Mouse (Mus musculus): ENCODE data around the gene Ptgr1. TPM values are rescaled to one million over a fixed set of nuclear protein-coding genes. Genes with fewer than 3 reads are reported as not detected.

Gene Ptgr1
- total and polyA plus RNA-seq, 2 experiments = 1.4 to 4.1 TPM

DNA sequence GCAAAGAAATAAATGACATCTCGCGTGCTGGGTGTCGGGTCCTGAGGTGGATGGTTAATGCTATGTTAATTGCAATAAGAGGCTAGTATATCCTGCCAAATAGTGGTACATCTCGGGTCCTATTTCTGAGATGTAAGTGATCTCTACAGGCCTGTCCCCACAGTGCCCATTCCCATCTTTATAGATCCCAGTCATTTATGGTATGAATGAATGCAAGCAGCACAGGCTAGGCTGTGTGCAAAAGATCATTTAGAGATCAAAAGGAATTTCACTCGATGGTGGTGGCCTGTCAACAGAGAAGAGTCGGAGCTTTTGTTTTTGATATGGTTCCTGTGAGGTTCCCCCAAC, 42.7 kb downstream of the Ptgr1 start:
- WGBS = 26% methylated on average over 6 of the region's 6 CpGs
- H3K4me1 ChIP-seq (ENCODE audit: control insufficient read depth, insufficient read depth, low read length) = 0 out of 2 replicates have a peak, but pooled peaks cover 3% of the 10 kb centered on the region
- TF ChIP-seq CTCF (IDR thresholded peaks at IDR 0.05; ENCODE audit: low read depth, low read length) (no peak), POLR2A (IDR thresholded peaks at IDR 0.05; ENCODE audit: extremely low read depth, insufficient read depth, low read length) (no peak)
- H3K9ac ChIP-seq (ENCODE audit: low read depth, low read length) = no peak overlapping the region
- no peak overlapping the region for H3K27ac ChIP-seq (replicated peaks; ENCODE audit: insufficient read depth, low read depth, low read length)
- no peaks in the 10 kb centered on the region for H3K79me2 ChIP-seq (ENCODE audit: control insufficient read depth, insufficient read depth, low read length)
- no peak for DNase-seq (ENCODE audit: extremely low read depth, low read depth, low spot score)
- peaks cover 8% of the 10 kb centered on the region; the same call in 1 of the 2 replicates for H3K27me3 ChIP-seq (ENCODE audit: control insufficient read depth, insufficient read depth, low read length)
- H3K36me3 ChIP-seq (ENCODE audit: control insufficient read depth, insufficient read depth, low read length) = no peaks in the 10 kb centered on the region
- no peak overlapping the region for H3K4me3 ChIP-seq (ENCODE audit: insufficient read depth, low read depth, low read length)

DNA sequence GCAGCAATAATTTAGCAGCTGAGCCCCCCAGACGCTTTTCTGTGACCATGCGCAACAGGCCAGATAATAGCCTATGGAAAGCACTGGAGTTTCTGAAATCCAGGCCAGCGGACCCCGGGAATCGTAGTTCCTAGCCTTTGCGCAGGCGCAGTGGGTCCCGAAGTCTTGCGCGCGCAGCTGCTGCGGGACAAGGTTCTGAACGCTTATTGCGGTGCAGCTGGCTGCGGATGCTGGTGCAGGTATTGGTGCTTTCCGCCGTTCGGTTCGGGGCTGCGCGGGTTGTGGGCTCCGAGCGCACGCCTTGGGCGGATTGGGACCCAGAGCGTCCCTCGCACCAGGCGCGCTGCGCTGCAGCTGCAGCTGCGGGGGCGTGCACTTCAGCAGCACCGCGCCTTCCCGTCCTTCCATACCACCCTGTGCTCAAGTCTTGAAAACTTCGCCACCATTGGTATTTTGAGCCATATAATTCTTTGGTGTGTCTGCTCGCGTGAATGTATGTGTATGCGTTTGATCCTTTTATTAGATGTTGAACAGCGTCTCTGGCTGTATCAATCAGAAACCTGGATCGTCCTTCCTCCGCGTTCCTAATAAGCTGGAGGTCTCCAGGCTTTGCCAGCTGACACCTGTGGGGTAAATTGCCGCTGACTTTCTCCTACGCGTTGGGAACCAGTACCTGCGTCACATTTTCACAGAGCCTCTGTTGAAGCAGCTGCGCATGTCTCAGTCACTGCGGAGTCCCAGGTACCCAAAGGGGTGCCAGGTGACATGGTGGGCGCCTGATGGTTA, 43.3 kb downstream of the Ptgr1 start, which contains the start of gene Zkscan16:
Zkscan16 (plus strand) TSS at position 209 of the 786 bp plus-strand sequence.
- WGBS = 3% methylated on average over 50 of the region's 50 CpGs
- H3K4me1 ChIP-seq (ENCODE audit: control insufficient read depth, insufficient read depth, low read length) = 0 out of 2 replicates have a peak, but pooled peaks cover 3% of the 10 kb centered on the region

DNA sequence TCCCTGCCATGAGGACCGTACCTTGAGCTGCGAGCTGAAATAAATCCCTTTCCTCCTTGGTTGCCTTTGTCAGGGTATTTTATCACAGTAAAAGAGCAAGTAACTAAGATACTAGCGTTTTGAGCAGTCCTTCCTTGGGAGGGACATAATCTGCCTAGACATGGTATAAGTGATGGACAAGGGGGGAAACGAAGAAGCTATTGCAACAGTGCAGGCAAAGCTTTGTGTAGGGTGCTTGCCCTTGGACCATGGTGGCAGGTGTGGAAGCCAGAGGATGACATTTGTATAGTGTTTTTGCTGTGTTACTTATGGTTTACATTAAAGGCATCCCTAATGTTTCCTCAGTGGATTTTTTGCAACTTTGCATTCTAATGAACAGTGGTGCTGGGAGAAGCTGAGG, 44.0 kb downstream of the Ptgr1 start:
- no peaks in the 10 kb centered on the region for H3K36me3 ChIP-seq (ENCODE audit: control insufficient read depth, insufficient read depth, low read length)
- 87% methylated on average over 4 of the region's 4 CpGs for WGBS
- no peak for DNase-seq (ENCODE audit: extremely low read depth, low read depth, low spot score)
- no peak overlapping the region for H3K9ac ChIP-seq (ENCODE audit: low read depth, low read length)
- H3K27me3 ChIP-seq (ENCODE audit: control insufficient read depth, insufficient read depth, low read length) = peaks cover 8% of the 10 kb centered on the region; the same call in 1 of the 2 replicates
- no peak overlapping the region for H3K27ac ChIP-seq (replicated peaks; ENCODE audit: insufficient read depth, low read depth, low read length)
- TF ChIP-seq POLR2A (IDR thresholded peaks at IDR 0.05; ENCODE audit: extremely low read depth, insufficient read depth, low read length) = no peak
- H3K79me2 ChIP-seq (ENCODE audit: control insufficient read depth, insufficient read depth, low read length) = no peaks in the 10 kb centered on the region
- H3K4me3 ChIP-seq (ENCODE audit: insufficient read depth, low read depth, low read length) = no peak overlapping the region
- 0 out of 2 replicates have a peak, but pooled peaks cover 3% of the 10 kb centered on the region for H3K4me1 ChIP-seq (ENCODE audit: control insufficient read depth, insufficient read depth, low read length)

More for the DNA sequence above, 43.3 kb downstream of the Ptgr1 start, which contains the start of gene Zkscan16:
- Histone ChIP-seq H3K79me2 (ENCODE audit: control insufficient read depth, insufficient read depth, low read length) (no peaks in the 10 kb centered on the region), H3K4me3 (ENCODE audit: insufficient read depth, low read depth, low read length) (peak within 1 kb of the TSS; percentile 58), H3K27me3 (ENCODE audit: control insufficient read depth, insufficient read depth, low read length) (peaks cover 8% of the 10 kb centered on the region; the same call in 1 of the 2 replicates), H3K9ac (ENCODE audit: low read depth, low read length) (peak within 1 kb of the TSS; percentile 5; the same call in 1 of the 2 replicates), H3K27ac (replicated peaks; ENCODE audit: insufficient read depth, low read depth, low read length) (no peak within 1 kb of the TSS), H3K36me3 (ENCODE audit: control insufficient read depth, insufficient read depth, low read length) (no peaks in the 10 kb centered on the region)
- DNase-seq (ENCODE audit: extremely low read depth, low read depth, low spot score) = peak; percentile 17
- no peak for TF ChIP-seq POLR2A (IDR thresholded peaks at IDR 0.05; ENCODE audit: extremely low read depth, insufficient read depth, low read length)

DNA sequence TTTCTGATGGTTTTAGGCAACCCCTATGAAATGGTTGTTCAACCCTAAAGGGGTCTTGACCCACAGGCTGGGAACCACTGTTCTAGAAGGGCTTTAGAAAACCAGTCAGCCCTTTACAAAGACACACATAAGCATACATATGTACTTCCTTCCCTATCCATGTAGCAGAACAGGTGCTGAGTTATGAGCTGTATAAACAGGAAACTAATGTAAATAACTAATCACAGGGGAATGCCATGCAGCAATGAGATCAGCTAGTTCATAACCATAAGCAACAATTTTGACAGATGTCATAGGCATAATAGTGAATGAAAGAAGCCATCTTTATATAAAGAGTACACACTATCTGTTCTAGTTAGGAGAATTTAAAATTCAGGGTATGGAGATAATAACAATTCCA, 45.3 kb downstream of the Ptgr1 start:
- Histone ChIP-seq H3K4me3 (ENCODE audit: insufficient read depth, low read depth, low read length) (no peak overlapping the region), H3K27me3 (ENCODE audit: control insufficient read depth, insufficient read depth, low read length) (peaks cover 8% of the 10 kb centered on the region; the same call in 1 of the 2 replicates), H3K36me3 (ENCODE audit: control insufficient read depth, insufficient read depth, low read length) (no peaks in the 10 kb centered on the region), H3K79me2 (ENCODE audit: control insufficient read depth, insufficient read depth, low read length) (no peaks in the 10 kb centered on the region), H3K4me1 (ENCODE audit: control insufficient read depth, insufficient read depth, low read length) (0 out of 2 replicates have a peak, but pooled peaks cover 3% of the 10 kb centered on the region), H3K27ac (replicated peaks; ENCODE audit: insufficient read depth, low read depth, low read length) (no peak overlapping the region), H3K9ac (ENCODE audit: low read depth, low read length) (no peak overlapping the region)
- no peak for DNase-seq (ENCODE audit: extremely low read depth, low read depth, low spot score)
- no peak for TF ChIP-seq CTCF (IDR thresholded peaks at IDR 0.05; ENCODE audit: low read depth, low read length)
- no peak for TF ChIP-seq POLR2A (IDR thresholded peaks at IDR 0.05; ENCODE audit: extremely low read depth, insufficient read depth, low read length)

DNA sequence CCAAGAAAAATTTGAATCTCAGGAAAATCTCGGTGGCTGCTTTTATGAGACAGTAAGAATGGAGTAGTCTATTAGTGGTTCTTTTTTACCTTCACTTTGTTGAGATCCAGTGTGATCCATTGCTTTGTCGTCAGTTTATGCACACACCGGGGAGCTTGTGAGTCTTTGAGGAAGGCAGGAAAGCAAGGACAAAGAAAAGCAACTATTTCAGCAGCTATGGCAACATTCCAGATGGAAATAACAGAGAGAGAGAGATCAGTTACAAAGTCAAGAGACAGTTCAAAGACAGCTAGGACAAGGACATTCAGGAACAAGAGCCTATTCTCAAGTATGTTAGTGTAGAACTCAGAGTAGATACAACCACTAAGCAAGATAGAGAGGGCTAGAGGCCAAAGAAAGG, 51.1 kb downstream of the Ptgr1 start:
- Histone ChIP-seq H3K27ac (replicated peaks; ENCODE audit: insufficient read depth, low read depth, low read length) (no peak overlapping the region), H3K9ac (ENCODE audit: low read depth, low read length) (no peak overlapping the region), H3K4me3 (ENCODE audit: insufficient read depth, low read depth, low read length) (no peak overlapping the region), H3K4me1 (ENCODE audit: control insufficient read depth, insufficient read depth, low read length) (peaks cover 4% of the 10 kb centered on the region), H3K79me2 (ENCODE audit: control insufficient read depth, insufficient read depth, low read length) (no peaks in the 10 kb centered on the region), H3K36me3 (ENCODE audit: control insufficient read depth, insufficient read depth, low read length) (no peaks in the 10 kb centered on the region), H3K27me3 (ENCODE audit: control insufficient read depth, insufficient read depth, low read length) (no peaks in the 10 kb centered on the region)
- TF ChIP-seq CTCF (IDR thresholded peaks at IDR 0.05; ENCODE audit: low read depth, low read length) = no peak
- TF ChIP-seq POLR2A (IDR thresholded peaks at IDR 0.05; ENCODE audit: extremely low read depth, insufficient read depth, low read length) = no peak
- WGBS = 65% methylated on average over 3 of the region's 3 CpGs
- peak; percentile 65 for DNase-seq (ENCODE audit: extremely low read depth, low read depth, low spot score)

Measured in liver, adult 2 months (tissue).